Mouse (Mus musculus): ENCODE measurements at regions not wholly inside any gene's neighbourhood (a gene's known extent, or its start where the extent isn't known, plus 50 kb on each side); places are given as distances from the start of the nearest gene placed in this dataset.

- TF ChIP-seq POLR2A (IDR thresholded peaks at IDR 0.05; ENCODE audit: extremely low read depth, insufficient read depth, low read length) (no peak), CTCF (IDR thresholded peaks at IDR 0.05; ENCODE audit: low read depth, low read length) (no peak)
Observed at GRCm38 (mm10) chr9:118227401-118228061, 77.6 kb upstream of the Cmc1 start.

Measured in liver, adult 2 months (tissue).